Mouse (Mus musculus) lung, postnatal 0 days (tissue): ENCODE measurements around the gene Hykk.

Source experiments
- CTCF ChIP-seq: IDR thresholded peaks from 2 replicates; pipeline ENCODE4 v1.5.1; 2016; ENCODE audit warnings: antibody characterized with exemption, mild to moderate bottlenecking
- EP300 ChIP-seq: IDR thresholded peaks from 2 replicates; pipeline ENCODE4 v1.6.1; 2016; ENCODE audit warnings: antibody characterized with exemption, mild to moderate bottlenecking, control low read depth

GRCm38 (mm10) chr9:54980674-54981073 lies 63.6 kb downstream of the Hykk start, which contains the start of gene Chrna5:
- no peak for TF ChIP-seq EP300
- no peak for TF ChIP-seq CTCF
